Mouse (Mus musculus): Measurements from ENCODE around the gene Ccdc149. TPM values are rescaled to one million over a fixed set of nuclear protein-coding genes. Genes with fewer than 3 reads are reported as not detected.

The Ccdc149 gene
- polyA plus RNA-seq, 1 experiment: not detected

GRCm38 (mm10) chr5:52487559-52488430, 16.5 kb upstream of the Ccdc149 start:
- no peaks in the 10 kb centered on the region for H3K4me1 ChIP-seq (ENCODE audit: control insufficient read depth, insufficient read depth, low read length)
- TF ChIP-seq POLR2A (IDR thresholded peaks at IDR 0.05; ENCODE audit: borderline replicate concordance, low read depth, low read length) (no peak), CTCF (IDR thresholded peaks at IDR 0.05; ENCODE audit: low read depth, low read length) (no peak)
- H3K4me3 ChIP-seq (ENCODE audit: insufficient read depth, low read length): no peak overlapping the region
- no peak overlapping the region for H3K27ac ChIP-seq (ENCODE audit: insufficient read depth, low read depth, low read length)

- TF ChIP-seq CTCF (IDR thresholded peaks at IDR 0.05; ENCODE audit: low read depth, low read length) (no peak), POLR2A (IDR thresholded peaks at IDR 0.05; ENCODE audit: borderline replicate concordance, low read depth, low read length) (no peak)
- Histone ChIP-seq H3K27ac (ENCODE audit: insufficient read depth, low read depth, low read length) (no peak overlapping the region), H3K4me3 (ENCODE audit: insufficient read depth, low read length) (no peak overlapping the region), H3K4me1 (ENCODE audit: control insufficient read depth, insufficient read depth, low read length) (no peaks in the 10 kb centered on the region)
Measured at GRCm38 (mm10) chr5:52476826-52477225, 5.5 kb upstream of the Ccdc149 start.

GRCm38 (mm10) chr5:52476292-52476701, 5.0 kb upstream of the Ccdc149 start:
- no peak for TF ChIP-seq CTCF (IDR thresholded peaks at IDR 0.05; ENCODE audit: low read depth, low read length)
- no peak for TF ChIP-seq POLR2A (IDR thresholded peaks at IDR 0.05; ENCODE audit: borderline replicate concordance, low read depth, low read length)
- H3K4me1 ChIP-seq (ENCODE audit: control insufficient read depth, insufficient read depth, low read length): no peaks in the 10 kb centered on the region
- H3K4me3 ChIP-seq (ENCODE audit: insufficient read depth, low read length): 0 out of 2 replicates have a peak overlapping the region, but pooled peaks have one; percentile 4
- H3K27ac ChIP-seq (ENCODE audit: insufficient read depth, low read depth, low read length): no peak overlapping the region

- TF ChIP-seq CTCF (IDR thresholded peaks at IDR 0.05; ENCODE audit: low read depth, low read length) (no peak), POLR2A (IDR thresholded peaks at IDR 0.05; ENCODE audit: borderline replicate concordance, low read depth, low read length) (no peak)
- no peak overlapping the region for H3K4me3 ChIP-seq (ENCODE audit: insufficient read depth, low read length)
- no peaks in the 10 kb centered on the region for H3K4me1 ChIP-seq (ENCODE audit: control insufficient read depth, insufficient read depth, low read length)
- H3K27ac ChIP-seq (ENCODE audit: insufficient read depth, low read depth, low read length): no peak overlapping the region
Measured at GRCm38 (mm10) chr5:52473988-52474387, 2.7 kb upstream of the Ccdc149 start.

GRCm38 (mm10) chr5:52470551-52470950, 770 bp downstream of the Ccdc149 start:
- no peak overlapping the region for H3K27ac ChIP-seq (ENCODE audit: insufficient read depth, low read depth, low read length)
- TF ChIP-seq POLR2A (IDR thresholded peaks at IDR 0.05; ENCODE audit: borderline replicate concordance, low read depth, low read length) (no peak), CTCF (IDR thresholded peaks at IDR 0.05; ENCODE audit: low read depth, low read length) (no peak)
- H3K4me3 ChIP-seq (ENCODE audit: insufficient read depth, low read length): no peak overlapping the region

GRCm38 (mm10) chr5:52467841-52468240, 3.5 kb downstream of the Ccdc149 start:
- no peak for TF ChIP-seq CTCF (IDR thresholded peaks at IDR 0.05; ENCODE audit: low read depth, low read length)
- TF ChIP-seq POLR2A (IDR thresholded peaks at IDR 0.05; ENCODE audit: borderline replicate concordance, low read depth, low read length): no peak
- Histone ChIP-seq H3K4me3 (ENCODE audit: insufficient read depth, low read length) (no peak overlapping the region), H3K27ac (ENCODE audit: insufficient read depth, low read depth, low read length) (no peak overlapping the region)

More at GRCm38 (mm10) chr5:52470551-52470950, 770 bp downstream of the Ccdc149 start:
- H3K4me1 ChIP-seq (ENCODE audit: control insufficient read depth, insufficient read depth, low read length): no peaks in the 10 kb centered on the region

GRCm38 (mm10) chr5:52462447-52462846, 8.9 kb downstream of the Ccdc149 start:
- Histone ChIP-seq H3K27ac (ENCODE audit: insufficient read depth, low read depth, low read length) (no peak overlapping the region), H3K4me1 (ENCODE audit: control insufficient read depth, insufficient read depth, low read length) (no peaks in the 10 kb centered on the region), H3K4me3 (ENCODE audit: insufficient read depth, low read length) (no peak overlapping the region)
- no peak for TF ChIP-seq POLR2A (IDR thresholded peaks at IDR 0.05; ENCODE audit: borderline replicate concordance, low read depth, low read length)
- TF ChIP-seq CTCF (IDR thresholded peaks at IDR 0.05; ENCODE audit: low read depth, low read length): no peak

More at GRCm38 (mm10) chr5:52467841-52468240, 3.5 kb downstream of the Ccdc149 start:
- H3K4me1 ChIP-seq (ENCODE audit: control insufficient read depth, insufficient read depth, low read length): no peaks in the 10 kb centered on the region

GRCm38 (mm10) chr5:52461434-52462124, 9.7 kb downstream of the Ccdc149 start:
- TF ChIP-seq CTCF (IDR thresholded peaks at IDR 0.05; ENCODE audit: low read depth, low read length) (no peak), POLR2A (IDR thresholded peaks at IDR 0.05; ENCODE audit: borderline replicate concordance, low read depth, low read length) (no peak)
- Histone ChIP-seq H3K4me3 (ENCODE audit: insufficient read depth, low read length) (no peak overlapping the region), H3K27ac (ENCODE audit: insufficient read depth, low read depth, low read length) (no peak overlapping the region), H3K4me1 (ENCODE audit: control insufficient read depth, insufficient read depth, low read length) (no peaks in the 10 kb centered on the region)

- TF ChIP-seq CTCF (IDR thresholded peaks at IDR 0.05; ENCODE audit: low read depth, low read length) (no peak), POLR2A (IDR thresholded peaks at IDR 0.05; ENCODE audit: borderline replicate concordance, low read depth, low read length) (no peak)
- Histone ChIP-seq H3K4me1 (ENCODE audit: control insufficient read depth, insufficient read depth, low read length) (no peaks in the 10 kb centered on the region), H3K27ac (ENCODE audit: insufficient read depth, low read depth, low read length) (no peak overlapping the region), H3K4me3 (ENCODE audit: insufficient read depth, low read length) (no peak overlapping the region)
Measured at GRCm38 (mm10) chr5:52459308-52459707, 12.0 kb downstream of the Ccdc149 start.

GRCm38 (mm10) chr5:52457154-52457553, 14.2 kb downstream of the Ccdc149 start:
- no peak overlapping the region for H3K27ac ChIP-seq (ENCODE audit: insufficient read depth, low read depth, low read length)
- H3K4me3 ChIP-seq (ENCODE audit: insufficient read depth, low read length): no peak overlapping the region
- H3K4me1 ChIP-seq (ENCODE audit: control insufficient read depth, insufficient read depth, low read length): no peaks in the 10 kb centered on the region
- TF ChIP-seq CTCF (IDR thresholded peaks at IDR 0.05; ENCODE audit: low read depth, low read length) (no peak), POLR2A (IDR thresholded peaks at IDR 0.05; ENCODE audit: borderline replicate concordance, low read depth, low read length) (no peak)
